16 mouse cellular contexts compared by ENCODE assay signal in the genomic region with DNA sequence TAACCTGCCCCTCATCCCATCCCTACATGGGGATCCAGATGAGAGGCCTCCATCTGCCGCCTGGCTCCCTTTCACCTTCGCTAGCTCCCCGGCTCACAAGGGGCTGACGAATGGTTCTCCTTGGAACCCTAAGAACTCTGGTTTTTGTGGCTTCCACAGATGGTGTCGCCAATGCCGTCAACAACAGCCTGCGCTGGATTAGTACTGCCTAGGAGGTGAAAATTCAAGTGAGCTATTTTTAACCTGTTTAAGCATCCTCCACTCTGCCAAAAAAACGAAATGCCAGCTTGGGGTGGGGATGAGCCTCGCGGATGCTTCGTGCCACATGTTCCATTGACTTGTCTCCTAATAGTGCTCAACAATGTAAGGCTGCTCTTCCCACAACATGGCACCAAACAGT.
DNase-seq lines count a peak whose midpoint lies in the region; ATAC-seq and TF ChIP-seq lines count a peak whose summit lies in the region.
"Had no signal": no experiment of that assay in that cellular context is flagged by ENCODE, and none has a peak within 500 bp of the region (broad histone marks: within the 10 kb centered on the region; RNA-seq: fewer than 3 reads in every experiment).

No protein-coding gene starts in this region.

- H3K27me3 ChIP-seq in kidney, adult 2 months (replicated peaks; ENCODE audit: control insufficient read depth, insufficient read depth, low read length), result no peaks in the 10 kb centered on the region
- no peaks in the 10 kb centered on the region for H3K27me3 ChIP-seq in hindbrain, embryonic 11.5 days (ENCODE audit: control insufficient read depth, insufficient read depth, low read length)
- H3K27me3 ChIP-seq: midbrain, embryonic 13.5 days; stomach, embryonic 15.5 days had no signal

- no peak for TF ChIP-seq POLR2A in kidney, adult 2 months (IDR thresholded peaks at IDR 0.05; ENCODE audit: low read depth, low read length)
- no peak for TF ChIP-seq POLR2A in brain, embryonic 14.5 days (IDR thresholded peaks at IDR 0.05; ENCODE audit: borderline replicate concordance, extremely low read depth, insufficient read depth, insufficient read length, poor library complexity, severe bottlenecking)

- no peak for TF ChIP-seq CTCF in kidney, adult 2 months (conservative IDR thresholded peaks at IDR 0.05; ENCODE audit: insufficient read depth, insufficient read length, low read depth, low read length)
- TF ChIP-seq CTCF in brain, embryonic 14.5 days (IDR thresholded peaks at IDR 0.05; ENCODE audit: borderline replicate concordance, extremely low read depth, insufficient read depth, insufficient read length), result no peak

- peak; percentile 14 for DNase-seq in kidney, adult 2 months
- no peak for DNase-seq in kidney, postnatal 10 days
- peak; percentile 36 for DNase-seq in brain, embryonic 14.5 days (ENCODE audit: low read depth)
- peak; percentile 11 to 13 for DNase-seq in frontal cortex, postnatal 14 days (ENCODE audit: low spot score in 2 of 2)
- peak; percentile 31 to 33 for DNase-seq in right cerebral cortex, postnatal 10 days (ENCODE audit: low spot score in 2 of 2)
- DNase-seq in hindbrain, embryonic 11.5 days (ENCODE audit: low spot score), result no peak
- no peak for DNase-seq in cerebellum, adult 8-10 months
- DNase-seq: cerebellum, adult 18-20 months; gastrocnemius, postnatal 10 days; heart, adult 2 months; thymus, postnatal 14 days had no signal

- no peak overlapping the region for H3K4me3 ChIP-seq in kidney, adult 2 months (ENCODE audit: insufficient read depth, low read depth, low read length)
- H3K4me3 ChIP-seq in hindbrain, embryonic 11.5 days (ENCODE audit: low read depth, low read length), result no peak overlapping the region
- H3K4me3 ChIP-seq: heart, adult 2 months; hindbrain, embryonic 10.5 days; limb, embryonic 12.5 days; midbrain, embryonic 13.5 days; stomach, embryonic 15.5 days had no signal

- no peaks in the 10 kb centered on the region for H3K36me3 ChIP-seq in kidney, adult 2 months (ENCODE audit: control insufficient read depth, insufficient read depth, low read length)
- H3K36me3 ChIP-seq in hindbrain, embryonic 11.5 days (ENCODE audit: control insufficient read depth, insufficient read depth, low read length), result no peaks in the 10 kb centered on the region
- H3K36me3 ChIP-seq: limb, embryonic 12.5 days; stomach, embryonic 15.5 days had no signal

- H3K27ac ChIP-seq in kidney, adult 2 months (ENCODE audit: insufficient read depth, low read depth, low read length), result no peak overlapping the region
- no peak overlapping the region for H3K27ac ChIP-seq in hindbrain, embryonic 11.5 days (ENCODE audit: low read depth, low read length)
- H3K27ac ChIP-seq: heart, adult 2 months; hindbrain, embryonic 10.5 days; limb, embryonic 12.5 days; liver, embryonic 14.5 days; midbrain, embryonic 13.5 days; stomach, embryonic 15.5 days had no signal

- no peaks in the 10 kb centered on the region for H3K4me1 ChIP-seq in kidney, adult 2 months (ENCODE audit: control insufficient read depth, insufficient read depth, low read length)
- no peaks in the 10 kb centered on the region for H3K4me1 ChIP-seq in hindbrain, embryonic 11.5 days (replicated peaks; ENCODE audit: control insufficient read depth, insufficient read depth, low read length)
- H3K4me1 ChIP-seq: hindbrain, embryonic 10.5 days; stomach, embryonic 15.5 days had no signal

- H3K9me3 ChIP-seq in hindbrain, embryonic 11.5 days (ENCODE audit: control insufficient read depth, low read length), result no peaks in the 10 kb centered on the region
- H3K9me3 ChIP-seq: hindbrain, embryonic 10.5 days; limb, embryonic 12.5 days; midbrain, embryonic 13.5 days; stomach, embryonic 15.5 days had no signal

- no peak overlapping the region for H3K9ac ChIP-seq in hindbrain, embryonic 11.5 days (ENCODE audit: low read depth, low read length)
- H3K9ac ChIP-seq: limb, embryonic 12.5 days; liver, embryonic 14.5 days; midbrain, embryonic 13.5 days; stomach, embryonic 15.5 days had no signal

- no peak overlapping the region for H3K4me2 ChIP-seq in hindbrain, embryonic 11.5 days (replicated peaks; ENCODE audit: low read depth, low read length)
- H3K4me2 ChIP-seq: limb, embryonic 12.5 days; midbrain, embryonic 13.5 days; stomach, embryonic 15.5 days had no signal

- no peak for ATAC-seq in hindbrain, embryonic 11.5 days (ENCODE audit: low FRiP score)
- ATAC-seq: midbrain, embryonic 13.5 days had no signal

- WGBS in kidney, adult 2 months, result 89% methylated on average over 11 of the region's 11 CpGs
- 93% methylated on average over 11 of the region's 11 CpGs for WGBS in hindbrain, embryonic 11.5 days

Comparison
In these comparisons a context has a peak if more than half of its experiments do, and no peak if none do; other contexts are left out.
1. DNase-seq: peak in kidney, adult 2 months (single experiment), brain, embryonic 14.5 days (single experiment), frontal cortex, postnatal 14 days (2 of 2) and right cerebral cortex, postnatal 10 days (2 of 2); none in kidney, postnatal 10 days (single experiment), hindbrain, embryonic 11.5 days (single experiment) and cerebellum, adult 8-10 months (single experiment).